ENCODE assay signal across 19 mouse cellular contexts in genomic region chr15:31269558-31269957, GRCm38 (mm10).
"Had no signal": no experiment of that assay in that cellular context is flagged by ENCODE, and none has a peak within 500 bp of the region (broad histone marks: within the 10 kb centered on the region; RNA-seq: fewer than 3 reads in every experiment).

No protein-coding gene starts in this region.

- DNase-seq: kidney, adult 2 months; kidney, postnatal 10 days; kidney, postnatal 36 days; layer of hippocampus, postnatal 36 days; liver; lung, adult 18-20 months; lung, postnatal 10 days; lung, postnatal 36 days; midbrain, embryonic 14.5 days; thymus, postnatal 4 days had no signal

- H3K27ac ChIP-seq: left cerebral cortex, adult 2 months; limb, embryonic 12.5 days; liver, embryonic 12.5 days; liver, embryonic 15.5 days; lung, embryonic 15.5 days; neural tube, embryonic 12.5 days; neural tube, embryonic 15.5 days had no signal

- H3K4me2 ChIP-seq: limb, embryonic 12.5 days; liver, embryonic 12.5 days; liver, embryonic 15.5 days; lung, embryonic 15.5 days; midbrain, embryonic 11.5 days; neural tube, embryonic 12.5 days; neural tube, embryonic 15.5 days had no signal

- H3K9me3 ChIP-seq: limb, embryonic 12.5 days; liver, embryonic 12.5 days; liver, embryonic 15.5 days; lung, embryonic 15.5 days; neural tube, embryonic 12.5 days; neural tube, embryonic 15.5 days had no signal

- H3K4me1 ChIP-seq: limb, embryonic 12.5 days; lung, embryonic 15.5 days had no signal

- H3K27me3 ChIP-seq: limb, embryonic 12.5 days; liver, embryonic 12.5 days; liver, embryonic 15.5 days; lung, embryonic 15.5 days; neural tube, embryonic 12.5 days; neural tube, embryonic 15.5 days had no signal

- H3K36me3 ChIP-seq: lung, embryonic 15.5 days; neural tube, embryonic 12.5 days; neural tube, embryonic 15.5 days had no signal

- H3K4me3 ChIP-seq: left cerebral cortex, adult 2 months; limb, embryonic 12.5 days; liver, embryonic 12.5 days; liver, embryonic 15.5 days; lung, embryonic 15.5 days; neural tube, embryonic 12.5 days; neural tube, embryonic 15.5 days had no signal

- H3K9ac ChIP-seq: limb, embryonic 12.5 days; liver, embryonic 12.5 days; liver, embryonic 15.5 days; lung, embryonic 15.5 days; neural tube, embryonic 12.5 days; neural tube, embryonic 15.5 days had no signal

- ATAC-seq: intestine, embryonic 16.5 days; liver, embryonic 12.5 days had no signal
